Mouse (Mus musculus) CD4-positive, CD25-positive, alpha-beta regulatory T cell, adult 9 weeks (primary cell): ENCODE measurements around the gene Nsmce4a. TPM values are rescaled to one million over a fixed set of nuclear protein-coding genes. Genes with fewer than 3 reads are reported as not detected.

Experiments
- polyA plus RNA-seq: library from polyadenylated mRNA; unstranded; fragments of 100-300 nt; shearing (Covaris generic); gene quantifications from one replicate; pipeline ENCODE4 v1.2.1, GENCODE M21; 2017

Nsmce4a gene
- 12.3 TPM for polyA plus RNA-seq

DNA sequence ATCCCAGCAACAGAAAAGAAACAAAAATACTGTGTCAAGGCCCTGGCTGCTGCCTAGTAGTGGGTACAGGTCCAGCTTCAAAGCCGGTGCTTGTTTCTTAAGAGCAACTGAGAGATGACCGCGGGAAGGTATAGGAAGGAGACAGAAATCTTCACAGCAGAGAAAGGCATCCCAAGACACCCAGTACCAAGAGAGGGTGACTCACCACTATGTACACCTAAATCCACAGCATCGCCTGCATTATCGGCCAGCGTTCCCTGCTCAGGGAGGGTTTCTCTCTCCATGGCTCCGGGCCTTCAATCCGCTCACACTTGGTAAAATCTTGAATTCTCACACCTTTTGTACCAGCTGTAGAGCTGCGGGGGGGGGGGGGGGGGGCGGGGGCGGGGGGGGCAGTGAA is at the start of gene Nsmce4a:
Nsmce4a (minus strand) TSS at position 298 of the 400 bp plus-strand sequence.

DNA sequence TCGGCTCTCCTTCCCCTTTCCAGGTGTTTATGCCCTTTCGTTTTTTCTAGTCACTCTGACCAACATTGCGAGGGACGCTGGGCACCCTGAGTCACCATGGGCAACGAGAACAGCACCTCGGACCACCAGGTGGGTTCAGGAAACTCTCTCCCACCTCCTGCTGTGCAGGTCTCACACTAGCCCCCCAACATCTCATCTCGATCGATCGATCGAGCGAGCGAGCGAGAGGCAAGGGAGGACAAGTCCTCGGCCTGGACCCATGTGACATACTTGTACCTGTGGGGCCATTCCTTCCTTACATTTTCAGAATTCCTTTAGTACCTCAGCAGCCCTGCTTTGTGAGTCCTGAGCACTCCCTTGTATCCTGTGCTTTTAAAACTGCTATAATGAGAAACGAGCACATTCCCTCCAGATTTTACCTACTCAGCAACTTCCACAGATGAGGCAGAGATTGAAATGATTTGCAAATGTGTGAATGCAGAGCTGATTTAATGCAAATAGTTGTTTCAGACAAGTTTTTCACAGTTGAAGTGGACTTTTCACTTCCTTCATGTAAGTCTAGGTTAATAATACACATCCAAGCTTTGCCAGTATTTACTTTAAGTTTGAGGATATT is 4.6 kb upstream of the Nsmce4a start, which contains the start of gene Tacc2:
Tacc2 (plus strand) TSS at position 51 of the 616 bp plus-strand sequence.

DNA sequence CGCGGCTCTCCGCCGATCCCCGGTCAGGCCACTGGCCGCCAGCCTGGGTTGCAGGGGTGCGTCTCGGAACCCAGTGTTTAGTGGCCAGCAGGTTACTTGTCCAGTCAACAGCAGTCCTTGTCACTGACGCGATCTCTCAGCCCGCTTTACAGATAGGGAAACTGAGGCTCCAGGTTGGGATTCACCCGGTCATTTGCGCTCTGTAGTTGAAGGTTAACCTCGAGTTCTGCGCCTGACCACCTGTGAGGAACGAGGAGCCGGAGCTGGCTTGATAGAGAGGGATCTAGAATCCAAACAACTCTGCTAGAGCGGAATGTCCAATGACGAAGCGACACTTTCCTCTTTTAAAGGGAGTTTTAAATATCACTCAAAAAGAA is 52.9 kb downstream of the Nsmce4a start, which contains the start of gene Ate1:
Ate1 (minus strand) TSS at position 321 of the 377 bp plus-strand sequence.

Other genes with a start within 250 kb of the Nsmce4a start
- gene Ate1, start 52.7 kb downstream of the Nsmce4a start, polyA plus RNA-seq, result 70.5 TPM
- gene Tacc2, start 4.3 kb upstream of the Nsmce4a start, polyA plus RNA-seq, result 9.9 TPM
- 8.9 TPM for gene Btbd16, start 201.0 kb upstream of the Nsmce4a start, polyA plus RNA-seq